Mouse (Mus musculus) adrenal gland, adult (tissue): ENCODE measurements around the gene DXBay18.
"Not testable (repeated sequence)": the region's sequence is repeated elsewhere in the genome, so short reads cannot be mapped to it uniquely, and the experiment has no call there.

ENCODE experiments used
- DNase-seq, 2 experiments: peaks; one replicate each; pipeline ENCODE4 v3.0.0; 2022 to 2023; ENCODE audit warnings: low spot score in 1 of 2; ENCODE audit not compliant: inconsistent age in 2 of 2

DXBay18 gene

GRCm38 (mm10) chrX:73149350-73149749 is at the start of gene DXBay18:
DXBay18 (minus strand) TSS chrX:73149450.
- DNase-seq = not testable (repeated sequence)

DNA sequence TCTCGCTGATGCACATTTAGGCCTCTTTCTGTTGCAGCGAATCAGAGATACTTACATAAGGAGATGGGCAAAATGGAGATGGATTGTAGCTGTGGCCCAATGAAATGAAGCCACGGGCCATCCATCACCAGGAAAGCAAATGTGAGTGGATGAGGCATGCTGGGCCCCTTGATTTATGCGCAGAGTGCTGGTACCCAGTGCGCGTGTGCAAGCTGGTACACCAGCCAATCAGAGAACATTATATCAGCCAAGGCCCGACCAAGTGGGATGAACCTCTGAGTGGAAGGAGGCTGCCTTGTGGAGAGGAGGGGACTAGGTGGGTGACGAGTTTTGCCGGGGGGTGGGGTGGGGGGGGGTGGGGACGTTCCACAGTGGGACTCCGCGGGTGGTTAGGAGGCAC is 42.7 kb upstream of the DXBay18 start, which contains the start of gene Xlr3b:
Xlr3b (plus strand) TSS at position 274 of the 400 bp plus-strand sequence.
- peak in 1 of 2 experiments; percentile 31 for DNase-seq

DNA sequence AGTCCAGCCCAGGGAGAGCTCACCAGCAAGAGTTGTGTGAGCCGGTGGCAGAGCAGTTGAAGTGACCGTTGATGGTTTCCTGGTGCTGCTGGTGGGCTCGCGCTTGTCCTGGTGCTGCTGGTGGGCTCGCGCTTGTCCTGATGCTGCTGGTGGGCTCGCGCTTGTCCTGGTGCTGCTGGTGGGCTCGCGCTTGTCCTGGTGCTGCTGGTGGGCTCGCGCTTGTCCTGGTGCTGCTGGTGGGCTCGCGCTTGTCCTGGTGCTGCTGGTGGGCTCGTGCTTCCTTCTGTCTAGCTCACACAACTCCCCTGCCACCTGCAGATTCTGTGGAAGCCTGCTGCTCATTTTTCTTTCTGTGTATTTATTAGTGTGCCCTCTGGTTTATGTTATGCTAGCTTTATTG is 27.6 kb upstream of the DXBay18 start, which contains the start of gene Spin2d:
Spin2d (minus strand) TSS at position 101 of the 400 bp plus-strand sequence.
- not testable (repeated sequence) for DNase-seq

- DNase-seq = not testable (repeated sequence)
Observed at GRCm38 (mm10) chrX:73148496-73148895, 754 bp downstream of the DXBay18 start, which contains the start of gene Xlr5b. Xlr5b (plus strand) TSS chrX:73148796.

DNA sequence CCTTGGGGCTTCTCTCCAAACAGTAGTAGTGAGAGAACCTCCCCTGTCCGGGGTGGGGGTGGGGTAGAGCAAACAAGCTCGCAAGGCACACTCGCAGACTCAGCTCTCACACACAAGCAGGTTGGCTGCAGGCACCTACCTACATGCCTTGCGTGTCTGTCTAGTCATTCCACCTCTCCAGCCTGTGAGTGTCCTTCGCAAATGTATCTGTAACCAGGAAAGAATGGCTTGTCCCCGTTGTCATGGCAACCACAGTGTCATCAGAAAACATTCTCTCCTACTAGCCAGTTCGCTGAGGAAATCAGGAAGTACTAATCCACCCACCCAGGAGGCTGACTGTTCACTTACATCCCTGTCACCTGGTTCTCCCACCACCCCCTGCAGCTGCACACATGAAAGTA is 6.0 kb downstream of the DXBay18 start:
- DNase-seq = not testable (repeated sequence)

DNA sequence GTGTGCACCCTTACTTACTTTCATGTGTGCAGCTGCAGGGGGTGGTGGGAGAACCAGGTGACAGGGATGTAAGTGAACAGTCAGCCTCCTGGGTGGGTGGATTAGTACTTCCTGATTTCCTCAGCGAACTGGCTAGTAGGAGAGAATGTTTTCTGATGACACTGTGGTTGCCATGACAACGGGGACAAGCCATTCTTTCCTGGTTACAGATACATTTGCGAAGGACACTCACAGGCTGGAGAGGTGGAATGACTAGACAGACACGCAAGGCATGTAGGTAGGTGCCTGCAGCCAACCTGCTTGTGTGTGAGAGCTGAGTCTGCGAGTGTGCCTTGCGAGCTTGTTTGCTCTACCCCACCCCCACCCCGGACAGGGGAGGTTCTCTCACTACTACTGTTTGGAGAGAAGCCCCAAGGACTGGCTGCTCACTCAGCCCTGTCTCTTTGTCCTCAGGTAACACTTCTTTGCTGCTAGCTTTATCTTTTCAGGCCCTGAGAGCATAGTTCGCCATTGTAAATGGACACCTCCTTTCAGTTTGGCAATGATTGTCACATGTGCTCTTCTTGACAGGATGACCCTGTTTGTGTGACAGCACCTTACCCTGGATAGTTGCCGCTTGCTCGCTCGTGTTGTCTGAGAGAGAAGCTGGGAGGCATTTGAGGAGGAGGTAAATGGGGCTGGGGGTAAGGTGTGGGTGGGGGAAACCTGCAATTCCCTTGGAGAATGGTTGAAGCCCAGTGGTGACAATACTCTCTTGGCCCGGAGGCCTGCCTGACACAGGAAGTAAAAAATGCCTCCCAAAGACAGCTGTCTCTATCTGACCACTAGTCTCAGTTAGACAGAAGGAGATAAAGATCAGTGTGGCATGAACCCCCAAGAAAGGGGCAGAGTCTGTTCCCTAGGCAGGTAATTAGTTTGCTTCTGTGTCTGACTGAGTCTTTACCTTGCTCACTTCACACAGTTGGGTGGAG is 26.1 kb downstream of the DXBay18 start:
- DNase-seq = not testable (repeated sequence)

GRCm38 (mm10) chrX:73116747-73117146 is 32.5 kb downstream of the DXBay18 start, which contains the start of gene Gm14685:
Gm14685 (plus strand) TSS chrX:73117047.
- DNase-seq = not testable (repeated sequence)

DNA sequence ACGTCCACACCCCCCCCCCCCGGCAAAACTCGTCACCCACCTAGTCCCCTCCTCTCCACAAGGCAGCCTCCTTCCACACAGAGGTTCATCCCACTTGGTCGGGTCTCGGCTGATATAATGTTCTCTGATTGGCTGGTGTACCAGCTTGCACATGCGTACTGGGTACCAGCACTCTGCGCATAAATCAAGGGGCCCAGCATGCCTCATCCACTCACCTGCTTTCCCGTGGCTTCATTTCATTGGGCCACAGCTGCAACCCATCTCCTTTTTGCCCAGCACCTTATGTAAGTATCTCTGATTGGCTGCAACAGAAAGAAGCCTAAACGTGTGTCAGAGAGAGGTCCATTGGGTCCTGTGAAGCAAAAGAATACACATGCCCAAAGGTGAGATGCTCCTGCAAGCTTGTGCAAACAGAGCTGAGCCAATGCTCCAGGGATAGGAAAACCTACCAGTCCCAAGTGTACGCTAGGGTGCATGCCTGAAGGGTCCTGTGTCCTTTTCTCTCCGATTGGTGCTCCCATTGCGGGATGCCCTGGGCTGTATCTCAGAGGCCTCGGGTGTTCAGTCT is 52.2 kb downstream of the DXBay18 start, which contains the start of gene Xlr3a:
Xlr3a (minus strand) TSS at position 155 of the 568 bp plus-strand sequence.
- DNase-seq = peak in 1 of 2 experiments; percentile 8
